Mouse (Mus musculus) lung, postnatal 0 days (tissue): ENCODE data around the gene Htr3b.

Experiments used
- CTCF ChIP-seq: IDR thresholded peaks from 2 replicates; pipeline ENCODE4 v1.5.1; 2016; ENCODE audit warnings: antibody characterized with exemption, mild to moderate bottlenecking
- EP300 ChIP-seq: IDR thresholded peaks from 2 replicates; pipeline ENCODE4 v1.6.1; 2016; ENCODE audit warnings: antibody characterized with exemption, mild to moderate bottlenecking, control low read depth

- TF ChIP-seq CTCF (no peak), EP300 (no peak)
These were observed 21.9 kb upstream of the Htr3b start for GRCm38 (mm10) chr9:48986616-48987141.
